Mouse (Mus musculus) neutrophil, adult 65 days (primary cell): ENCODE measurements around the gene 1700025G04Rik. TPM values are rescaled to one million over a fixed set of nuclear protein-coding genes. Genes with fewer than 3 reads are reported as not detected.

Experiments
- total RNA-seq: library from RNA; stranded (reverse); gene quantifications from 2 replicates; pipeline ENCODE4 v1.2.4, GENCODE M21; 2023

Gene 1700025G04Rik
- 10.2 and 14.3 TPM in 2 replicates for total RNA-seq

DNA sequence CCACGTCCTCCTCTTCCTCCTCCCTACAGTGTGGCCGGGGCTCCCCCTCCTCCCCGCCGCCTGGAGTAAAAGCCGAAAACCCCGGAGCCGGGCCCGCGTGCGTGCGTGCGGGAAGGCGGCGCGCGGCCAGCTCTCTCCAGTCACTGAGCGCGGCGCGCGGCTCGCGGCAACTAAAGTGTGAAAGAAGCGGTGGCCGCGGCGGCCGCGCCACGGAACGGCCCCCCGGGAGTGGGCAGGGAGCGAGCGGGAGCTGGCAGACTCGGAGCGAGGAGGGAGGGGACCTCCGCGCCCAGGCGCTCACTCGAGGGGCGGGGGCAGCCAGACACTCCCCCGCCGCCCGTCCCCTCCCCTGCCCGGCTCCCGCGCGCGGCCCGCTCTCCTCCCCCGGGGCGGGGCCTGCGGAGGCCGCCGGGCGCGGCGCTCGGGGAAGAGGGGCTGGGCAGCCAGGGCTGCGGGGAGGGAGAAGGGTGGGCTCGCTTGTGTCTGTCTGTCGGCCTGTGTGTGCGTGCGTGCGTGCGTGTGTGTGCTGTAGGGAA lies at the start of gene 1700025G04Rik:
Gene 1700025G04Rik (minus strand): TSS at position 108 of the 536 bp plus-strand sequence.

